Mouse (Mus musculus) gastrocnemius, postnatal 10 days (tissue): Measurements from ENCODE around the gene Aff3. TPM values are rescaled to one million over a fixed set of nuclear protein-coding genes. Genes with fewer than 3 reads are reported as not detected.
A peak's percentile ranks its signal among the peaks of the same experiment; 100 is the strongest.
"Not testable (repeated sequence)": the region's sequence is repeated elsewhere in the genome, so short reads cannot be mapped to it uniquely, and the experiment has no call there.

Source experiments
- DNase-seq: peaks from one replicate; pipeline ENCODE4 v3.0.0; 2021; ENCODE audit warnings: mixed read lengths
- total RNA-seq, 2 experiments: library from RNA; stranded (reverse); gene quantifications; 2 replicates each; pipeline ENCODE4 v1.2.3; 2021

The Aff3 gene
- total RNA-seq, 2 experiments from 2014 or later, result 5.0 to 7.4 TPM

DNA sequence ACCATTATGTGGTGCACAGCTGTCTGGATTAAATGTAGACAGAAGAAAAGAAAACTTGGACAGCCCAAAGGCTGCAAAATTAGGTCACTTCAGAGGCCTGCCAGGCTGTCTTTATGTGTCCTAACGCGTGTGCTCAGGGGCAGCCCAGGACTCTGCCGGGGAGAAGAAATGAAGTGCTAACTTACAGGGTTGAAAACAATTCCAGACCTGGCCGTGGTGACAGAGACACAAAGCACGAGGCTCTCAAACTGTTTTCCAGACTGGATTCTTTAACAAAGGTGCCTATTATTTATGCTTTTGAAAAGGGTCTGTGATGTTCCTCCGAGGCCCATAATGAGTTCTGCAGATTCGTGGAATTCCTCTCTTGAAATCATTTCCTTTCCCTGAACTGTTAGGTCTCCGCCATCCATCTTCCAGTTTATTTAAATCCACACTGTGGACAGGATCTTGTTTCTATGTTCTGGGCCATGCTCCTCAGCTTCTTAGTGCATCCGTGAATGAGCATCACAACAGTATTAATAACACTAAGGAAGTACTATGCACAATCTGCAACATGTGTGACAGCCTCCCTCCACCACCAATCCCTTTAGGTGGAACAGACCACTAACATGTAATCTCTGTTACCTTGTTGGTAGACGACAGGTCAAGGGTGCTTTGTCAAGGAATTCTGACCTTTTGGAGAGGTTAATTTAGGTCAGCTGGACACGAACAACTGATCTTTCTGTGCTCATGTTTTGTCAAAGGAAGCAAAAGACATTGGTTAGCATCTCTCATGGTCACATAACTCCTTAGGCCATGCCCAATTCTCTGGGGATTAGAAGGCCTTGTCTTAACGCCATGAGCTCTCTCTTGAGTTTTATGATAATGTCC lies 228.0 kb downstream of the Aff3 start:
- DNase-seq, result peak; percentile 14

DNA sequence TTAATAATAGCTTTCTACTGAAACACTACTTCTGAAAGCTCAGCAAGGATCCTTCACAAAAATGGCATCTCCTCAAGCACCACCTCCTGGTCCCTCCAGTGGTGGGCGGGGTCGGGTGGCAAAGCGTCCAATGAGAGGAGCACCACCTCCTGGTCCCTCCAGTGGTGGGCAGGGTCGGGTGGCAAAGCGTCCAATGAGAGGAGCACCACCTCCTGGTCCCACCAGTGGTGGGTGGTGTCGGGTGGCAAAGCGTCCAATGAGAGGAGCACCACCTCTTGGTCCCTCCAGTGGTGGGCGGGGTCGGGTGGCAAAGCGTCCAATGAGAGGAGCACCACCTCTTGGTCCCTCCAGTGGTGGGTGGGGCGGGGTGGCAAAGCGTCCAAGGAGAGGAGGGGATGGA lies 234.4 kb downstream of the Aff3 start:
- DNase-seq, result not testable (repeated sequence)

DNA sequence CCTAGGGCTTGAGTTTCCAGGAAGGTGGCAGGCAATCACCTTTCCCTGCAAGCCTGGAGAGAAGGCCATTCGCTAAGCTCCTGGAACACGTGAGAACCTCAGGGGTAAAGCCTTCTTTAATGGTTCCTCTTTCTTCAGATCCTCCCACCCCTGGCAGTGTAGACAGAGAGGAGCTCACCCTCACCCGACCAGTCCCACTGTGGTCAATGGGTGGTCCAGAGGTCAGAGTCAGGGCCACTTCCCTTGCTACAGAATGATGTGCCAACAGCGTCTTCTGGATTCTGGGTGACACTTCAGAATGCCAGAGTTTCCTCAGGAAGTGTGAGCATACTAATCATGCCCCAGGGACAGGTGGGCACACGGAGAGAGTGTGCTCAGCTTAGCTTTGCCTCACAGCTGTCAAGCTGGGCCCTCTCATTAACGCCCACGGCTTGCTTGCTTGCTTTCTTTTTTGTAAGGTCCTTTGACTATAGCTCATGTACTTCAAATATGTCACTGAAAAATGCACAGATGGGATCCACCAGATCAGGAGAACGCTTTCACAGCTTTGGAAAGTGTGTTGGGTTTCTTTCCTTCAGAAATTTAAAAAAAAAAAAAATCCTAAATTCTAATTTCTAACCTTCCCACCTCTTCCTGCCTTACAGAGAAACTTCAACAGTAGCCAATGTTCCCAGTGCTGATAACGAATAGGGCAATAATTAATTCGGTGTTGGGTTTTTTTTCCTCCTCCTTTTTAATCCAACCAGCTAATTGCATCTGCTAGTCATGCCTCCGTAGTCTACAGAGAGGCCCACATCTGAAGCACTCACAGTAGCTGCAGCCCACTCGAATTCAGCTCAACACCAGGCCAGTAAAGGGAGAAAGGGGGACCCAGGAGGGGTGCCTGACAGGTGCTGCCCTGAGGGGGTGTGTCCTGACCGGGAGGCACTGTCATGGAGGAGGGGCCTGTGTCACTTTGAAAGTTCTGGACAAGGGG lies 235.8 kb downstream of the Aff3 start:
- DNase-seq, result no peak

DNA sequence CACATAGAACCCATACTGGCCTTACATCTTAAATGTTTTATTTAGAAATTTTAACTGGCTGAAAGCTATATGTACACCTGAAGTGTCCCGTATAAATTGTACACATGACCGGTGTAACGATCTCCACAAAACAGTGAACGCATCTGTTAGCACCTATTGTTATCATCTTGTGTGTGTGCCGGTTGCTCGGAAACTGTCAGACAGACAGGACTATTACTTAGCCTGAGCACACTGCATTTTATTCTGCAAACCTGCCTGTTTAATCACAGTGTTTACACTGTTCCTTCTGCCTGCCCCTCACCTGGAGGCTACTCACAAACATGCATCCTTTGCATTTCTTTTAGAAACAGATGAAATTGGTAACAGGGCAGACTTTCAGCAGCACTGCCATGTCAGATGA lies 241.8 kb downstream of the Aff3 start:
- no peak for DNase-seq

DNA sequence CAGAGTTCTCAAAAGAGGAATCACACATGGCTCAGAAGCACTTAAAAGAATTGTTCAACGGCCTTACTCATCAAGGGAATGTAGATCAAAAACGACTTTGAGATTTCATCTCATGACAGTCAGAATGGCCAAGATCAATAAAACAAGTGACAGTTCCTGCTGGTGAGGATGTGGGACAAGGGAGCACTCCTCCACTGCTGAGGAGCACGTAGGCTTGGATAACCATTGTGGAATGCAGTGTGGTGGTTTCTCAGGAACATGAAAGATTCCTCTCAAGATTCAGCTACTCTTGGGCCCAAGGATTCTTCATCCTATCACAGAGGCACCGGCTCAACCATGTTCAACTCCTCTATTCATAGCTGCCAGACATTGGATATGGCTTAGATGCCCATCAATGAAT lies 245.4 kb downstream of the Aff3 start:
- no peak for DNase-seq

DNA sequence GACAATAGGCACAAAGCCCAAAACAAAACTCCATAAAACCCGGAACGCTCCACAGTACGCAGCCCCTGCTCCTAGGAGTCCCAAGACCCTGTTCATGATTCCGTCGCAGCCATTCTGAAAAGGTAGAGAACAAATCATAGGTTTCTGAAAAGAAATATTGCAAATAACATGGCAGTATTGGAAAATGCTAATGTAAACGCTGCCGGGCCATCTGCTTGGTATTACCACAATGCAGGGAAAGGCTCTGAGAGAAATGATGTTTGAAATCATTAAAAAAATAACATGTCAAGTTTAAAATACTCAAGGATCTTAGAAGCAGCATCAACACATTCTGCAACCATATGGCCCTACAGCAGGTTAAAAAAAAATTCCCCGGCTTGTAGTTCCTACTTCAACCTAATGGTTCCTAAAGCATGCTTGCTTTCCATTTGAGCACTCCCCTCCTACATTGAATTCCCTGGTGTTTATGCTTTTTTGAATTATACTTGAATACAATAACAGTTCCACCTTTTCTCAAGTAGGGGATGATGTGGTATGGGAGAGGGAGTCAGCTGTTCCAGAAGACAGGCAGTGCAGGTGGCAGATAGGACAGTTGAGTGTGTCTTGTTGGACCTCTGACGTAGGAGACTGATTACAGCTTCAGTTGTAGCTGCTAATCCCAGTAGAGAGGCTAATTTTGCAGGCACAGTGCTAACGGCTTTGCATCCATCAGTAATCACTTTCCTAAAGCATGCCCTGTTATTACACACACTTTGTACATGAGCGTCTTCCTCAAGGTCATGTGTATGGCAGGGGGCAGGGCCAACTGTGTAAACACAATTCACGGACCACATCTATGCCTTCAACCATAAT lies 246.3 kb downstream of the Aff3 start:
- DNase-seq, result no peak

DNA sequence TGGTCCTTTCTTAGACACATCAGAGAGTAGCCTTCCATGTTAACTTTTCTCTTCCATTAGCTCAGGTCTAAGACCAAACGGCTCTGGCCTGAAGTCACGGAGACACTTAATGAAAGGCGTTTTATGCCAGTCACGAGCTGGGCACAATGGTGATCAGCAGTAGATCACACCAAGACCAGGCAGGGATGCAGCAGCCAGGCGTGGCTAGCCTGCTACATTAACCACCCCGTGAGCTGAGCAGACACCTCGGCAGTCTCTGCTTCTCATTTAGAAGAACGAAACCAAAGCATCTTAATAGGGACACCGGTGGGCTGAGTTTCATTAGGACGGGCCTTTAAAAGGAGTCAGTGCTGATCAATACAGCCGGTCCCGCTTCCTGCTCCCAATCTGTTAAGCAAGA lies 247.6 kb downstream of the Aff3 start:
- no peak for DNase-seq

DNA sequence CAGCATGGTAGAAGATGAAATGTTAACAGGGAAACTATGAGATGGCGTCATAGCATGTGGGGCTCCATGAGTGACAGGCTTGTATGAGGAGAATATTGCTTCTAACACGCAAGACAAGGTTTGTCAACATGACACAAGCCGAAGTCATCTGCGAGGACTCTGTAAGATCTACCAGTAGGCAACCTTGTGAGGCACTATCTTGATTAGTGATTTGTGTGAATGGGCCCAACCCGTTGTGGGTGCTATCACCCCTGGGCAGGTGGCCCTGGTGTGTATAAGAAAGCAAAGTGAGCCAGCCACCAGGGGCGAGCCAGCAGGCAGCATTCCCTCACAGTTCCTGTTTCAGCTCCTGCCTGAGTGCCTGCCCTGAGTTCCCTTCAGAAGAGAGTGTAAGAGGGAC lies 249.2 kb downstream of the Aff3 start:
- no peak for DNase-seq

DNA sequence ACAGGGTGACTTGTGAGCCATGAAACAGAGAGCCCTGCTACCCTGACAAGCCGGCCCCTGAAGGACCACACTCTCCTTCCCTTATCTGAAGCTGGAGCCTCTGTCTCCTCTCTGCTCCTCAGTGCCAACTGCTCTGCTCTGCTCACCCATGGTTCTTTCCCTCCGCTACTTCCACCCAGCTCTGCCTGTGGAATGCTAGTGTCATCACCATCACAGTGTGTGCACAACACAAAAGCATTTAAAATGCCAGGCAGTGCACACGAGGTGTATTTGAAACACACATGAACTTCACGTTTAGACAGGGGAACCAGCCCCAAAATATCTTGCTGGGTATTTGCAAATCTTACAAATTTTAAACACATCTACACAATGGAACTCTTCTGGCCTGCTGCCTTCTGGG lies 253.6 kb downstream of the Aff3 start:
- no peak for DNase-seq

DNA sequence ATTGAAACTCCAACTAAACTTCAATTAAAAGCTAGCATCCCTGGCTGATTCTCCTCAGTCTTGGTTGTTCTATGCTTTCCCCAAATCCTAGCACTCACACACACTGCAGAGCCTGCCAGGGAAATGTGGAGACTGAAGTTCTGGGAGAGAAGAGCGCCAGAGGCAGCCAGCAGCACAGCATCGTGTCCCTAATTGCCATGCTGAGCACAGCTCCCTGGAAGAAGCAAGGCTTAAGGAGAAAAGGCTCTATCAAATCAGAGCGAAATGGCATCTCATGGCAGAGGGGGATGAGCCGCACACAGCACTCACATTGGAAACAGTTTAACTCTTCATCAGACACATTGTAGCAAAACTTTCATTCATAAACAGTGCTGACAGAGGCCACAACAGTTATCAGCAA lies 254.3 kb downstream of the Aff3 start:
- DNase-seq, result no peak

DNA sequence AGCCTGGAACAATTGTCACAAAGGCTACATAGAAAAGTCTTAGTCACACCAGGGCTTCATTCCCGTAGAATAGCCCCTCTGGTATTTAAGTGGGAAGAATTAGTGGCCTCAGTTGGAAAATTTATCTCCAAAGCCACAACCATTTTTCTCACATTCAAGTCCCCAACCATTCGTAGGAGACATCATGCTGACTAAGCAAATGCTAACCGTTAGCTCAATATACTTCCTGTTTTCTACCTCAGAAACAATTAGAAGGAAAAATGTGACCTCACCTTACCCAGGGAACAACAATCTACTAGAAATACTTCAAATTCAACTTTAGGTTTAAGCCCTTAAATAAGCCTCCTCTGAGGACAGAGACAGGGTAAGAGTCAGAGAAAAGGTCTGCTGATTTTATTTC lies 256.5 kb downstream of the Aff3 start:
- no peak for DNase-seq

DNA sequence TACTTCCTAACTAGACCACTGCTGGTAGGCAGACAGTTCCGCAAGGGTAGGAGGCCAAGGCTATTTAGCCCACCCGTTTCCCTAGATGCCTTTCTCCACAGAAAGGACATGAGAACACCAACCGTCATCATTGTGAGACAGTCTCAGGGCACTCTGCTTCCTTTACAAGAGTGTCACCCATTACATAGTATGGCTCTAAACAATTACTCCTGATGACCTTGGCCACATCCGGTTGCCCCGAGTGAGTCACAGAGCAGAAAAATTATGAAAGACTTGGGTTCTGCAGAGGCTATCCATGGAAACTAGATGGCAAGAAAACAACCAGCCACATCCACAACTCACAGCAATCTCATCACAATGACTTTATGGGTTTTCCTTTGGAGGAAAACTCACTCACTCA lies 261.0 kb downstream of the Aff3 start:
- no peak for DNase-seq

DNA sequence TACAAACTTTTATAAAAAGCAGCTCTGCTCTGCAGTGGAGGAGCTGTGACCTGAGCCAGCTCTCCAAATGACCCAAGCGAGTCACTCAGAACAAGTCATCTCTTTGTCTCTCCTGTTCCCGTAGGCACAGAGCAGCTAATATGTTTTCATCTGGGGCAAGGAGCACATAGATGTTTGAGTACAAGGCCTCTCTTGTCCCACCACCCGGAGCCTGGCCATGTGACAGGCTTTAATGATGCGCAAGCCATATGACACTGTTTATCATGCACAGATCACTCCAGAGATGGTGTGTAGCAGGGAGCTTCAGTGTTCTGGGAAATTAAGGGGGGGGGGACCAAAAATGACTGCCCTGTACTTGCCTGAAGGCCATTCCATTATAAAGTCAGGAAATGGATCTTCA lies 262.9 kb downstream of the Aff3 start:
- no peak for DNase-seq

DNA sequence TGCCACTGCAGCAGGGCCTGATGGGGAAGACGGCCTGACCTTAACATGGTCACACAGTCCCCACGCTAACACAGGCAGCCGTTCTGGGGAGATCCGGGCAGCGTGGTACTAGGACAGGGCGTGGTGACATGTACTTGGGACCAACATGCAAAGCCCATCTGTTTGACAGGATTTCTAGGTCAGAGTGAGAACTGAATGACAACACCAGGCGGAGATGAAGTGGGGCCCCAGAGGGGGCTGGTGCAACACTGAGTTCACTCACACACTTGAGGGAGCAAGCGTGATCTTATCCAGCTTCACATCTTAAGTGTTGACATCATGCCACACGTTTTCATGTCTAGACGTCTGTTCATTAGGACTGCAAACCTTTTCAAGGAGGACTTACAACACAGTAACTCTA lies 265.5 kb downstream of the Aff3 start:
- DNase-seq, result no peak

DNA sequence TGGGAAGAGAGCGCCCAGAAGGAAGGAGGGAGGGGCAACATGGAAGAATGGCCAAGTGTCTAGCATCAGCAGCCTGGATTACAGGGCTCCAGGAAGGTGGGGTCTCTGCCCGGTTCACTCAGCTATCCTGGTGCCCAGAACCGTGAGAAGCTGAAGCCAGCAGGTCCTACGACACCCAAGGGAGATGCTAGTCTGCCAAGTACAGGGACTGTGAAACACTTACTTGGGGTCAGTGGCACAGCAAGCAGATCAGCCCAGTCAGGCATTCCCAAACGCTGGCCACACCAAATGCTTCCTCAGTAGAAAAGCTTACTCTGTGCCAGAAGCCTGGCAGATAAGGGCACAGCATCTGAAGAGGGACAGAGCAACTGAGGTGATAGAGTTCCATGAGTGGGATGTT lies 266.2 kb downstream of the Aff3 start:
- no peak for DNase-seq

DNA sequence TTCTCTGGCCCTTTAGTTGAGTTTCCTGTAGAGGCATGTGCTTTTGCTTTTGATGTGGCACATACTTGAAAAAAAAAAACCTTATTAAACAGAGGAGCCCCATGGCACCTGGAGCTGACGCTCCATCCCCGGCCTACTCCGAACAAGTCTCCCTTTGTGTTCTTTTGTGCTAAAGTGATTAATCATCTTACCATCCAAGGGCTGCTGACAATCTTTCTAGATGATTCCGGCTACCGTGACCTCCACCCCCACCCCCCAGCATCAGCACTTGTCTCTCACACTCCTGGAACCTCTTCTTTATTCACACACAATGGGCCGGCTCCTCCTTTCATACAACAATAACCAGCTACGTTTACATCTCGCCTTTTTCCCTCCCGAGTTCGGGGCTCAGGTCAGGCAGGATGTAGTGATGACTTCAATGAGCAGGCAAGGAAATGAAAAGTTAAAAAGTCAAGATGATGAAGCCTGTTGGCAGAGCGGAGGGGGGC lies 269.5 kb downstream of the Aff3 start:
- no peak for DNase-seq

DNA sequence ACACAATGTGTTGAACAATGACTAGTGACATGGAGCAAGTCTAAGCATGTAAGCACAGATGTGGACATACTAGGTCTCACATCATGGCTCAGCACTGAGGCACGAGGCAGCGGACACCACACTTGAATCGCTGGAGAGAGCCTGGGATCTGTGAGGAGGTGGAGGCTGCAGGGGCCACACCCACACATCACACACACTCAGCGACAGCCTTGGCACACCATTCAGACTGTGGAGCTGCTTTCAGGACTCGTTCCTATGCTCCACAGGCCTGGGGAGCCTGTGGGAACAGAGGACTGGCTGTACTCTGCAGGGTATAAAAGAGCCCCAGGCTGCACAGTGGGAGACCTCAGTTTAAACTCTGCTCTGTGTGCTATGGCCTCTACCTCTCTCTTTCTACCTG lies 270.3 kb downstream of the Aff3 start:
- DNase-seq, result no peak

DNA sequence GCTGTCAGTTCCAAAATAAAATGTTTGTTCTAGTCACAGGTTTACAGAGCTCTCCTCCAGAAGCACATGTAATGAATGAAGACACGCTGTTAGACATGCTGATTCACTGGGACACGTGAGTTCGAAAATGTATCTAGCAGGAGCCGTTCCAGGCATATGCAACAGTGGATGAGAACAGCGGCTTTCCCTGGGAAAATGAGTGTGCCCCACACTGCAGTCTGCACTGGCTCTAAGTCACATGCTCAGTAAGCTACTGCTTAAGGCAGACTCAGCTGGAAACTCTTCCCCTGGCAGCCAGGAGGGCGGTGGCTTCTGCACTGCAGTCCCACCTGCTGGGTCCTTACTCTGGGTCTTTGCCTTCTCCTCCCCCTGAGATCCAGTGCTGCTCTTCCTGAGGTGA lies 271.2 kb downstream of the Aff3 start:
- DNase-seq, result no peak

DNA sequence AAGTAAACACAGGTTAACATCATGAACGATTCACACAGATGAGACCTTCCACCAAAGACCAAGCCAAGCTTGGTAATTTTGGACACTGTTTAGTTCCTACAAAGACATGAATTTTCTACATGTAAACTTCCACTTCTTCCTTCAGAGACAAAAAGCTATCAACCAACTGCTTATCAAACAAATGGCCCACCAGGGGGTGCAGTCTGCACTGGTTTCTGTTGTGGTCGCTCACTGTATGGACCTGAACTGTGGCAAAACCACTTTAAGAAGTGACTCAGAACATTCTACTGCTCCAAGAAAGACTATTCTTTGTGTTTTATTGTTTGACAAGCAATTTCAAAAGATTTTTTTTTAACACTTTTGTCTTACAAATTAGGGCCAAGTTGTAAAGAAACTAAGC lies 271.8 kb downstream of the Aff3 start:
- DNase-seq, result peak; percentile 78

DNA sequence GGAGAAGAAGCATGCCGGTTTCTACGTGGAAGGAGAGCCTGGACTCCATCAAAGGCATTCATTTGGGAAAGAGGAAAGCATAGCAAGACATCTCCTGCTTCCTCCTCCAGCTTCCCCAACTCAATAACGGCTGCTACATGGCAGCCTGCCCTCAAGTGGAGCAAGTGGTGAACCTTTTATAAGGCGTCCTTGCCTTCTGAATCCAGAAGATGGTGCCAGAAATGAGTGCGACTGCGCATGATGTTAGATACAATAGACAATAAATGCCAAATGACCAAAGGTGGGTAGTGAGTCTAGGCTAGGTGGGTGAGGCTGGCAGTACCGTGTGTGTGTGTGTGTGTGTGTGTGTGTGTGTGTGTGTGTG lies 273.9 kb downstream of the Aff3 start:
- DNase-seq, result no peak

DNA sequence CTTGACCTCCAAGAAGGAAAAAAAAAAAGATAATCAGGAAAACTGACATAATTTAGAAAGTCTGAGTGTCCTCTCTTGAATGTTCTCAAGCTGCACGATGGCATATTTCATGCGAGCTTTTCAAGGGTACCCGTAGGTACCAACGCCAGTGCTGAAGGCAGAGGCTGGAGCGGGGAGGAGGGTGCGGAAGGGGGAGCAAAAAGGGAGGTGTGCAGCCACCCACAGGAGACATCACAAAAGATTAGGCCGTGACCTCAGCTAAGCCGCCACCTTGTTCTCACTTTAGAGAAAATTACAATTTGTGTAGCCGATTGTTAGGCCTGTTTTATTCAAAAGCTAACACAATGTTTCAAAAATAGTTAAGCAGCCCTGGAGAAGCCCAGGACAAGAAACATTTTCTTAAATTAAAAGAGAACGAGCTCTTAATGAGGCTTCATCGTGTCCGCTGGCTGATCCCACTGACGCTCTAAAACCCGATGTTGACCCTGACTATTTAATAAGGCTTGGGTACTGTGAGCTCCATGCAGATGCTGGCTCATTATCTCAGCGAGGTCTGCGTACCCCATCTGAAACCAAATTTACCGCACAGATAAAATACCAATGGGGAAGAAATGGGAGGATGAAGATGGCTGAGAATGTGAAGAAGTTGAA lies 274.4 kb downstream of the Aff3 start:
- no peak for DNase-seq

DNA sequence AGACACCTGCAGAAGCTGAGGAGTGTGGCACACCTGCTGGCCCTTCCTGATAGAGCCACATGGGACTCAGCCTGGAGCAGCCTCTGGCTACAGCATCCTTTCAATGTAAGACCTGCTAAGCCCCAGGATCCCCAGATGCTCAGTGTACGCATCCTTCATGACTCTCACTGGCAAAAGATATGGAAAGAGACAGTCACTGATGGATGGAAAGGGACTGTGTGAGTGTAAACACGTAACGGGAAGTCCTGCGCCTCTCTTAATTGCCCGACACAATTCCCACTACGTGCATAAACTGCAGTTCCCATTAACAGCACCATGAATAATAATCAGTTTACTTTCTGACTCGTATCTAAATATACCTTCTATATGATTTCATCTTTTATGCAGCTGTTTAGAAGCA lies 275.2 kb downstream of the Aff3 start:
- no peak for DNase-seq
